Mouse (Mus musculus) forebrain, embryonic 12.5 days (tissue): Measurements from ENCODE around the gene Ptprf. TPM values are rescaled to one million over a fixed set of nuclear protein-coding genes. Genes with fewer than 3 reads are reported as not detected.

ENCODE experiments used
- ATAC-seq: fragments of 200-750 bp; cut with Nextera tagmentation; 2 replicates; pipeline ENCODE4 v1.8.0; 2017; ENCODE audit warnings: moderate TSS enrichment; ENCODE audit not compliant: low FRiP score
- H3K27ac ChIP-seq: fragments of 300-500 bp; sonication (generic); 2 replicates; pipeline ENCODE4 v1.5.1; 2016; ENCODE audit warnings: mild to moderate bottlenecking
- H3K27me3 ChIP-seq: fragments of 300-500 bp; sonication (generic); 2 replicates; pipeline ENCODE4 v1.6.1; 2016; ENCODE audit warnings: mild to moderate bottlenecking
- H3K36me3 ChIP-seq: fragments of 300-500 bp; sonication (generic); replicated peaks from 2 replicates; pipeline ENCODE4 v1.6.1; 2016; ENCODE audit warnings: mild to moderate bottlenecking
- H3K4me1 ChIP-seq: fragments of 300-500 bp; sonication (generic); 2 replicates; pipeline ENCODE4 v1.6.1; 2016
- H3K4me2 ChIP-seq: fragments of 300-500 bp; sonication (generic); 2 replicates; pipeline ENCODE4 v1.6.1; 2016; ENCODE audit warnings: mild to moderate bottlenecking, moderate library complexity
- H3K4me3 ChIP-seq: fragments of 300-500 bp; sonication (generic); replicated peaks from 2 replicates; pipeline ENCODE4 v1.5.1; 2016; ENCODE audit warnings: mild to moderate bottlenecking
- H3K9ac ChIP-seq: fragments of 300-500 bp; sonication (generic); 2 replicates; pipeline ENCODE4 v1.6.1; 2016; ENCODE audit warnings: mild to moderate bottlenecking
- H3K9me3 ChIP-seq: fragments of 300-500 bp; sonication (generic); 2 replicates; pipeline ENCODE4 v1.6.1; 2016
- WGBS: fragments of 180-500 bp; shearing (Covaris S2); methylation state at CpG from one replicate; pipeline ENCODE4 v1.1.7; 2016; 5-methylcytosine and 5-hydroxymethylcytosine counted together
- polyA plus RNA-seq: library from polyadenylated mRNA; unstranded; fragments of >200 nt; fragmentation: Nextera tagmentation; extraction: Ambion mirVana; gene quantifications from 2 replicates; pipeline ENCODE4 v1.2.1, GENCODE M21; 2016

The Ptprf gene
- polyA plus RNA-seq, 1 experiment from 2014 or later: 118 TPM

DNA sequence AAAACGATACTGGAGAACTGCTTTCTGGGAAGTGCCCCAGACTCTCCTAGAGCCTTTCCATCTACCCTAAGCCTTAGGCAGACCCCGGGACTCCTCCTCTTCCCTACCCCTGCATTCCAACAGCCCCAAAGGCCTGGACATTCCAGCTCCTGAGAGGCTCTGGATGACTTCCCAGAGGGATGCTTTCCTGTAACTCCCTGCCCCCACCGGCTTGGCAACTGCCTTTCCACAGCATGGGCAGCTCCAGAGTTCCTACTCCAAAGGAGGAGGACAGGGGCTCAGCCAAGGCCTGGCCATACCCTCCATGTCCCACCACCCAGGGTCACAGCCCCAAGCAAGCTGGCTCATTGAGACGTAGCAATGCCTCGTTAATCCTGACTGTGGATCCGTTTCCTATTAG lies 21.2 kb downstream of the Ptprf start:
- no peak for ATAC-seq
- Histone ChIP-seq H3K4me3 (no peak overlapping the region), H3K27ac (no peak overlapping the region; the same call in 1 of the 2 replicates), H3K27me3 (no peaks in the 10 kb centered on the region), H3K4me1 (peaks cover 62% of the 10 kb centered on the region), H3K4me2 (no peak overlapping the region), H3K9me3 (no peaks in the 10 kb centered on the region), H3K9ac (no peak overlapping the region), H3K36me3 (peaks cover 69% of the 10 kb centered on the region)
- 50% methylated on average over 6 of the region's 6 CpGs for WGBS

DNA sequence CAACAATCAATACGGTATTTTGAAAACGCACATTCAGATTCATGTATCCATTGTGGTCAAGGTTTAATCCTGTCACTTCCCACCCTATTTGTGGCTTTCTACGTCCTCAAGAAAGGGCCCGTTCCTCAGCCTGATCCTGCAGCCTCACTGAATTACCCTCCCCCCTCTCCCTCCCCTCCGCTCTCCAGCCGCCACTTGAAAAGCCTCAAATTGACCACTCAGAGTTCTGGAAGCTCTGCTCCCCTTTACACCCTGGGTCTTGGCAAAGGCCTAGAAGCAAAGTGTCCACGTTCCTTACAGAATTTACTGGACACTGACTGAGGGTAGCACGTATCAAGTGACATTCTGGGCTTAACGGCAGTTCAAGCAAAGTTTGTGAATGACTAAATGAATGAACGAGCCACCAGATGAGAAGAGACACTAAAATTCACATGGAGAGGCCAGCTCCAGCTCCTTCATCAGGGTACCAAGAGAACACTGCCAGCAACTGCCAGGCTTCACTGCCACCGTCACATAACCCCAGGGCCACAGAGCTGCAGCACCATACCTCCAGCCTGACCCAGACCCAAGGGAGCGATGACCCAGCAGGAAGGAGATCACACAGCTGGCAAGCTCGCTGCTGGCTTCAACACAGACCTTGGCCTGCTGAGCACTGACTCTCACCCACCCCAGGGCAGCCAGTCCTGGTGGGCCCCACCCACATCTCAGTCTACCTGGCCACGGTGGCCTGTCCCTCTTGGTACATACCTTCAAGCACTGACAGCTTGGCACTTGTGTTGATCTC lies 22.6 kb downstream of the Ptprf start:
- peaks cover 54% of the 10 kb centered on the region for H3K4me1 ChIP-seq
- ATAC-seq: no peak
- peaks cover 76% of the 10 kb centered on the region for H3K36me3 ChIP-seq
- no peak overlapping the region for H3K4me3 ChIP-seq
- no peak overlapping the region; the same call in 1 of the 2 replicates for H3K27ac ChIP-seq
- 66% methylated on average over 14 of the region's 14 CpGs for WGBS
- H3K9me3 ChIP-seq: no peaks in the 10 kb centered on the region
- no peak overlapping the region for H3K9ac ChIP-seq
- no peak overlapping the region for H3K4me2 ChIP-seq
- no peaks in the 10 kb centered on the region for H3K27me3 ChIP-seq

DNA sequence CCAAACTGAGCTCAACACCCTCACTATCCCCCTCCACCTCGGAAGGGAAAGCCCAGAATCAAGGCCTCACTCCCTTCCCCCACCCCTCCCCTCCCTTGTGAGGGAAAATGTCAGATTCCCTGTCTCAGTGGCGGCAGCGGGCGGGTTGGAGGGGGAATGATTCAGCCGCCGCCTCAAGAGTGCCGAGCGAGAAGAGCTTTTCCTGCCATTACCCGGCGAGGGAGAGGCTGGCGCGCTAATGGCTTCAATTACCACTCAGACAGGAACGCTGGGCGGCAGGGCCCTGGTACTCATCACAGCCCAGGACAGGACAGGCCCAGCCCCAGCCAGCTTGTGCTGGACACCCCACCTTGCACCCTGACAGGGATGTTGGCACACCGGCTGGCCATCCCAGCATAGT lies 25.6 kb downstream of the Ptprf start:
- no peak overlapping the region for H3K4me3 ChIP-seq
- 42% methylated on average over 15 of the region's 15 CpGs for WGBS

DNA sequence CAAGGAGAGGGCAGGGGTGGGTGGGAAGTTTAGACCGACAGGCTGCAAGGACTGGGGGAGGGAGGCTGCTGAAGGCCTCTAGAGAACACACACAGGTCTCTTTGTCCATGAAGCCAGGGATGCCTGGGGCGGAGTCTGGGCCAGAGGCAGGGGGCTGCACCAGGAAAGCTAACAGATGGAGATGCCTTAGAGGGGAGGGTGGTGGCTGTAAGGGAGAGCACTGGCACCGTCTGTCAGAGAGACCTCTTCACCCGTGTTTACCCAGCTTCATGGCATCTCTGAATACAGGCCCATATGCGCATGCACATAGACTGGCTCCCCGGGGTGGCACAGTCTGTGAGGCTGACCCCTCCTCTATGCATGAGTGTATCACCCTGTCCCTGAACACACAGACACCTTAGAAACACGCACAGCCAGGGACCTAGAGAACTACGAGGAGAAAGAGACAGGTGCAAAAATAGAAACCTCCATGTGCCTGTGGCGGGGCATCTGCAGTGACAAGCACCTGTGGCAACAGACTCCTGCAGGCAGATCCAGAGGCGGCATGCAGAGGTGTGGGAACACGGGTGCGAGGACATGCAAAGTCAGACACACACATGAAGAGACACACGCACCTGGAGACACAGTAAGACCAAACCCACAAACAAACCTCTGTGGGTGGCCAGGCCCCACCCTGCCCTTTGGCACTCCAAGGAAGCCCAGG lies 29.3 kb downstream of the Ptprf start:
- no peaks in the 10 kb centered on the region for H3K27me3 ChIP-seq
- peaks cover 32% of the 10 kb centered on the region for H3K36me3 ChIP-seq
- peak overlapping the region; percentile 93 for H3K4me2 ChIP-seq
- peak overlapping the region; percentile 17 for H3K9ac ChIP-seq
- 28% methylated on average over 13 of the region's 13 CpGs for WGBS
- ATAC-seq: peak; percentile 62
- H3K9me3 ChIP-seq: no peaks in the 10 kb centered on the region
- peak overlapping the region; percentile 86 for H3K27ac ChIP-seq
- H3K4me3 ChIP-seq: no peak overlapping the region
- H3K4me1 ChIP-seq: peaks cover 66% of the 10 kb centered on the region

More for the DNA sequence above, 25.6 kb downstream of the Ptprf start:
- Histone ChIP-seq H3K9ac (no peak overlapping the region; the same call in 1 of the 2 replicates), H3K9me3 (no peaks in the 10 kb centered on the region), H3K27me3 (no peaks in the 10 kb centered on the region), H3K27ac (peak overlapping the region; percentile 87), H3K4me2 (no peak overlapping the region), H3K36me3 (peaks cover 52% of the 10 kb centered on the region), H3K4me1 (peaks cover 63% of the 10 kb centered on the region)
- ATAC-seq: peak; percentile 28

DNA sequence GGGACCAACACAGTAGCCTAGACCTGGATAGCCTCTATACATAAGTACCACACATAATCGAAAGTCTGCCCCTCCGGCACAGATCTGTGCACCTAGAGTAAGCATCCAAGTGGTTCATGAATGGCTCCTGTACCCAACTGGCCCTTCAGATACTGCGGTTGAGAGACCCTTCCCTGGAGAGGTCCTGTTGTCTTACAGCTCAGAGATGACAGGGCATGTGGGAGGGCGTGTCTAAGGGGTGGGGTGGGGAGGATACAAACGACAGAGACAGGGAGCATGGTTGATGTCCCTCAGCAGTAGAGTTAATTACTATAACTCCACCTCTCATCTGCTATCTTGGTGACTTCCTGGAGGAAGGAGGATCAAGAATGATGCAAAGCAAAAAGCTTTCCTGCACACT lies 29.9 kb downstream of the Ptprf start:
- H3K36me3 ChIP-seq: peaks cover 34% of the 10 kb centered on the region
- ATAC-seq: peak; percentile 11
- peak overlapping the region; percentile 93 for H3K4me2 ChIP-seq
- 17% methylated on average over 5 of the region's 5 CpGs for WGBS
- H3K4me1 ChIP-seq: peaks cover 71% of the 10 kb centered on the region
- no peaks in the 10 kb centered on the region for H3K9me3 ChIP-seq
- peak overlapping the region; percentile 50 for H3K4me3 ChIP-seq
- H3K27ac ChIP-seq: peak overlapping the region; percentile 86
- H3K27me3 ChIP-seq: no peaks in the 10 kb centered on the region
- H3K9ac ChIP-seq: peak overlapping the region; percentile 65

DNA sequence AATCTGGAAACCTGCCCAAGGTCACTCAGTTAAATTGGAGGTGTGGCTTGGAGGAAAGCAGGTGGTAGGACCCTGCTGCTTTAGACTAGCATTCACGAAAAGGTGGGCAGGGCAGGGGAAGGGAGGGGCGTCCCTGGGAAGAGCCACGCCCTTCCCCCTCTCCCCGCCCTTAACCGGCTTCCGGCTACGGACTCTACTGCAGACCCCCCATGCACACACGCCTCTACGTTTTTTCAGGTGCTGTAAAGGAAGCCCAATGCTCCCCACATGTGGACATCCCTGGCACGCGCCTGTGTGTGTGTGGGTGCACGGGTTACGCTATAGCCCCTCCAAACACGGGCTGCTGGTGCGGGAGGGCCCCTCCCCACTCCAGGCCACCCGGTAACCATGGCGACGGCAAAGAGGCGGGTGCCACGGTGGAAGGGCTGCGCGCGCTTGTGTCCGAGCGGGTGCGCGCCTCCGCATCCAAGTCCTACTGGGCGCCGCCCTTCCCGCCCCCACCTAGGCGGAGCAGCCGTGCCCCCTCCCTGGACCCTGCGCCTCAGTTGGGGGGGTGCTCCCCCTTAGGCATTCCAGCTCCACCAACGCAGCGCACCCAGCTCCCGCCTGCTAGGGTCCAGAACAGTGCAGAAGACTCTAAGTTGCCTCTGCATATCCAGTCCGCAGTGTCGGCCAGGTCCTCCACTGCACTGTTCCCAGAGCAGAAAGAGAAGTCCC lies 30.5 kb downstream of the Ptprf start:
- peak; percentile 66 for ATAC-seq
- 1% methylated on average over 37 of the region's 39 CpGs for whole genome bisulfite sequencing
- Histone ChIP-seq H3K4me1 (peaks cover 69% of the 10 kb centered on the region), H3K9ac (peak overlapping the region; percentile 65), H3K27ac (peak overlapping the region; percentile 86), H3K27me3 (no peaks in the 10 kb centered on the region), H3K4me3 (peak overlapping the region; percentile 50), H3K36me3 (peaks cover 40% of the 10 kb centered on the region), H3K9me3 (no peaks in the 10 kb centered on the region), H3K4me2 (peak overlapping the region; percentile 93)

DNA sequence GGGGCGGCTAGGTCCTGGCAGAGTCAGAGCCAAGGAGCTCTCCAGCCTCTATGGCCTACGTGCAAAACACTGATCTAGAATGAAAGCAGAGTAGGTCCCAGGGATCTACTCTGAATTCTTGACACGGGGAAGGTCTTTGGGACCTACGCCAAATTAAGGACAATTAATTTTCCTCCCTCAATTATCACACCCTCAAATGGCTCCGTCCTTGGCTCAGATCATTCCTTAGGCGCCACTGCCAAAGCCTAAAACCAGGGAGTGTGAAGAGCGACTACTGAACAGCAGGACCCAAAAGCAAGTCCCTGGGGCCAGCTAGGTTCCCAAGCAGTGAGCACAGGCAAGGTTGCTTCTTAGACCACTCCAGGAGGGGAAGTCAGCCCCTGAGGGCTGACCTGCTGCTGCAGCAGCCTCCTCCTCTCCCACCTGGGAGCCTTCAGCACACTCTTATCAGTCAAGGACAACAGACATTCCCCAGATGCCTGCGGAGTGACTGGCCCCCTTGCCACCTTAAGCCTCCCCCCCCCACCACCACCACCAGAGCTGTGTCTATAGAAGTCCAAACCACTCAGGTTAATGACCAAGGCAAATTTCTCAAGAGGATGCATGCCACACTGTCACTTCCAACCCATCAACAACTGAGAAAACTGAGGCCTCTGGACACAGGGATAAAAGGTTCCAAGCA lies 31.3 kb downstream of the Ptprf start:
- ATAC-seq: no peak
- Histone ChIP-seq H3K4me2 (peak overlapping the region; percentile 93), H3K27ac (peak overlapping the region; percentile 86), H3K36me3 (peaks cover 46% of the 10 kb centered on the region), H3K27me3 (no peaks in the 10 kb centered on the region), H3K9me3 (no peaks in the 10 kb centered on the region), H3K4me3 (peak overlapping the region; percentile 50; the same call in 1 of the 2 replicates), H3K9ac (no peak overlapping the region), H3K4me1 (peaks cover 61% of the 10 kb centered on the region)
- WGBS: 73% methylated on average over 8 of the region's 8 CpGs

DNA sequence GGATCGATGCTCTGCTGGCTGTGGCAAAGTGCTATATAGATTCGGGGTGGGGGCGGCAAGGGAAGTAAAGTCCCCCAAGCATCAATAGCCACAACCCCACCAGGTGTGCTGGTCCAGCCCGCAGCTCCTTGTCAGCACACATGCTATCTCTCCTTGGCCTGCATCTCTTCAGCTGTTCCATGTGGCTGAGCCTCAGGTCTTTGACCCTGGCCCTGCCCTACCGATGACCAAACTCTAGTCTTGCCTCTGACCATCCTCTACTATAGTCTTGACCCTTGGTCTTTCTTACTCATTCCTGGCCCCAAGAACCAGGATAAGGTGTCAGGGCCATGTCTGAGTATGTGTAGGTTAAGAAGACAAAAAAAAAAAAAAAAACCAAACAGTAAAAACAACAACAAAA lies 33.2 kb downstream of the Ptprf start:
- Histone ChIP-seq H3K4me2 (no peak overlapping the region), H3K4me1 (peaks cover 50% of the 10 kb centered on the region), H3K9me3 (no peaks in the 10 kb centered on the region), H3K27me3 (no peaks in the 10 kb centered on the region), H3K36me3 (peaks cover 44% of the 10 kb centered on the region), H3K27ac (peak overlapping the region; percentile 59; the same call in 1 of the 2 replicates), H3K4me3 (no peak overlapping the region), H3K9ac (no peak overlapping the region)
- ATAC-seq: no peak
- WGBS: 93% methylated on average over 5 of the region's 5 CpGs

DNA sequence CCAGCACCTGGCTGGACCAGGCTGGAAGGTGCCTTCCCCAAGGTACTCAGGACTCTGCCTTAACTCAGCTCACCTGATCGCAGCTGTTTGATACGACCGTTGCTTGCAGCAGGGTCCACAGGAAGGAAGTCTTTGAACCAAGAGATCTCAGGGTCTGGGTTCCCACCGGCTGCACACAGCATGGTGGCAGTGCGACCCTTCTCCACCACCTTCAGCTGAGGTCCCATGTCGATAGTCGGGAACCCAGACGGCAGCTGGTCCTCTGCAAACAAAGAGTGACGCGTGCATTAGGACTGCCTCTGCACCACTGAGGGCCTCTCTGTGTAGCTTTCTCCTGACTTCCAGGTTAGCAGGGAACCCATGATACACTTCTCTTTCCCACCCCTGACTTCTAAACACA lies 33.8 kb downstream of the Ptprf start:
- Histone ChIP-seq H3K27me3 (no peaks in the 10 kb centered on the region), H3K4me3 (no peak overlapping the region), H3K9ac (no peak overlapping the region), H3K9me3 (no peaks in the 10 kb centered on the region), H3K4me2 (no peak overlapping the region), H3K27ac (peak overlapping the region; percentile 59; the same call in 1 of the 2 replicates), H3K4me1 (peaks cover 44% of the 10 kb centered on the region), H3K36me3 (peaks cover 46% of the 10 kb centered on the region)
- 89% methylated on average over 10 of the region's 10 CpGs for whole genome bisulfite sequencing
- ATAC-seq: no peak

DNA sequence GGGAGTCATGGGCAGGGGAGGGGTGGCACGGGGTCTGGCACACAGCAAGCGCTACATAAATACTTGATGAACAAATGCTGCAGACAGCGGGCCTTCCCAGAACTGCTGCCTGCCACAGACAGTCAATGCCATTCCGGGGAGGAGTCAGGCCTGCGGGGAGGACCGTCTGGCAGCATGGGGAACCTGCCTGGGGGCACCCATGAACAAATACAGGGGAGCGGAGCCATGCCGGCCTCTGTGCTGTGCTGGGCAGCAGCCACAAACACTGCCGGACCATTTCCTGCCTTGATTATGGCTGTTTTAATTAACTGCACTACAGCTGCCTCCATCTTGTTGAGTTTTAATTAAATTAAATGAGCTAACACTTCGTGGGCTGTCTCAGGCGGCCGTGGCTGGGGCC lies 35.0 kb downstream of the Ptprf start:
- H3K4me3 ChIP-seq: no peak overlapping the region
- H3K36me3 ChIP-seq: peaks cover 58% of the 10 kb centered on the region
- H3K9me3 ChIP-seq: no peaks in the 10 kb centered on the region
- peak overlapping the region; percentile 59 for H3K27ac ChIP-seq
- no peak overlapping the region for H3K4me2 ChIP-seq
- peak; percentile 31; the same call in 1 of the 2 replicates for ATAC-seq
- no peaks in the 10 kb centered on the region for H3K27me3 ChIP-seq
- no peak overlapping the region for H3K9ac ChIP-seq
- H3K4me1 ChIP-seq: peaks cover 32% of the 10 kb centered on the region
- 70% methylated on average over 12 of the region's 12 CpGs for WGBS

DNA sequence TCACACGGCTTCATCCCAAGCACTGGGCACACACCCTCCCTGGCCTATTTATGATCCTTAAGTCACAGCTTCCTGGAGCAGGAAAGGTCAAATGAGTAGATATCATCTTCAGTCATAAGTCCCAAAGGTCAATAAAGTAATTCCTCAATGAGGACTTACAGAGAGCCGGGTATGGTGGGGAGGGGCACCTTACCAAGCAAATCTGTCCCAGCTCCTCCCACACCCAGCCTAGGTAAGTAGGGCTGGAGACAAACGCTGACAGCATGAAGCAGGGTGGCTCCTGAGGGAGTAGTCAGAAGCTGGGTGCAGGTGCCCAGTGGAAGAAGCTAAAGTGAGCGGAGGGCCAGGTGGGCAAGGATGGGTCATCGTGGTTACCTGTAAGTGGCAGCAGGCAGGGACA lies 36.3 kb downstream of the Ptprf start:
- Histone ChIP-seq H3K27ac (no peak overlapping the region), H3K36me3 (peaks cover 71% of the 10 kb centered on the region), H3K4me2 (no peak overlapping the region), H3K9me3 (no peaks in the 10 kb centered on the region), H3K4me3 (no peak overlapping the region), H3K4me1 (peaks cover 19% of the 10 kb centered on the region), H3K9ac (no peak overlapping the region), H3K27me3 (no peaks in the 10 kb centered on the region)
- no peak for ATAC-seq
- WGBS: 92% methylated on average over 5 of the region's 5 CpGs

DNA sequence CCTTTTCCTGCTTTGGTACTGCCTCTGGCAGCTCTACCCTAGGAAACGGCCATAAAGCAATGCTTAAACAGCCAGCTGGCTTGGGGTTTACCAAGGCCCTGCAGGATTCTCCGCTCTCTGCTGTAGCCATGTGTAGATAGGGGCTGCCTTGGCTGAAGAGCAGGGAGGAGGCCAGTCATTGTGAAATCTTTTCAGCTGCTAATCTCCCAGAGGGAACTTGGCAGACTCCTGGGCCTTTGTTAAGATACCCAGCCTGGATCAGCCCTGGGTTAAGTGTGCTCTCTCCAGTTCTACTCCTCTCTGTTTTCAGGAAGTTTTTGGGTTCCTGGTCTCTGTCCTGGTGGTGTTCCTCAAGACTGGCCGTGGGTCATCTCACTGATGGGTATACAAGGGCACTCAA lies 43.9 kb downstream of the Ptprf start:
- 90% methylated on average over 3 of the region's 3 CpGs for WGBS
- no peak for ATAC-seq
- Histone ChIP-seq H3K36me3 (peaks cover 83% of the 10 kb centered on the region), H3K4me3 (no peak overlapping the region), H3K27me3 (no peaks in the 10 kb centered on the region), H3K9me3 (no peaks in the 10 kb centered on the region), H3K4me1 (peaks cover 8% of the 10 kb centered on the region; the same call in 1 of the 2 replicates), H3K4me2 (no peak overlapping the region), H3K27ac (no peak overlapping the region), H3K9ac (no peak overlapping the region)
